Mouse (Mus musculus): Measurements from ENCODE around the gene Scrt2. TPM values are rescaled to one million over a fixed set of nuclear protein-coding genes. Genes with fewer than 3 reads are reported as not detected.
A peak's percentile ranks its signal among the peaks of the same experiment; 100 is the strongest.

Gene Scrt2
- not detected in 2 replicates for polyA plus RNA-seq (2015; fragmentation: Nextera tagmentation; extraction: Ambion mirVana)

GRCm38 (mm10) chr2:152080685-152081541, at the start of gene Scrt2:
Scrt2 (plus strand) TSS chr2:152081529.
- Histone ChIP-seq H3K36me3 (ENCODE audit: control insufficient read depth, insufficient read depth, low read length) (no peaks in the 10 kb centered on the region), H3K27me3 (ENCODE audit: control insufficient read depth, insufficient read depth, low read length) (peaks cover 8% of the 10 kb centered on the region; the same call in 1 of the 2 replicates), H3K9me3 (ENCODE audit: control insufficient read depth, low read length) (no peaks in the 10 kb centered on the region), H3K27ac (replicated peaks) (no peak within 1 kb of the TSS), H3K4me1 (replicated peaks; ENCODE audit: control insufficient read depth, insufficient read depth) (no peaks in the 10 kb centered on the region), H3K9ac (ENCODE audit: low read length) (no peak within 1 kb of the TSS), H3K4me2 (replicated peaks; ENCODE audit: low read depth) (peak within 1 kb of the TSS; percentile 49), H3K4me3 (ENCODE audit: low read depth, low read length) (peak within 1 kb of the TSS; percentile 17; the same call in 1 of the 2 replicates)
- no peak for TF ChIP-seq CTCF (IDR thresholded peaks at IDR 0.05; ENCODE audit: low read depth)
- TF ChIP-seq EP300 (optimal IDR thresholded peaks at IDR 0.05): no peak
- WGBS: under 1% methylated on average over 21 of the region's 24 CpGs
- no peak for DNase-seq (ENCODE audit: low spot score)
- no peak for ATAC-seq (ENCODE audit: low FRiP score, low TSS enrichment)

- H3K4me3 ChIP-seq (ENCODE audit: low read depth, low read length): no peak overlapping the region
- H3K4me2 ChIP-seq (replicated peaks; ENCODE audit: low read depth): no peak overlapping the region
- H3K4me1 ChIP-seq (replicated peaks; ENCODE audit: control insufficient read depth, insufficient read depth): no peaks in the 10 kb centered on the region
- no peaks in the 10 kb centered on the region for H3K9me3 ChIP-seq (ENCODE audit: control insufficient read depth, low read length)
- no peaks in the 10 kb centered on the region for H3K27me3 ChIP-seq (ENCODE audit: control insufficient read depth, insufficient read depth, low read length)
- H3K27ac ChIP-seq (replicated peaks): no peak overlapping the region
- TF ChIP-seq EP300 (optimal IDR thresholded peaks at IDR 0.05): no peak
- TF ChIP-seq CTCF (IDR thresholded peaks at IDR 0.05; ENCODE audit: low read depth): no peak
- no peaks in the 10 kb centered on the region for H3K36me3 ChIP-seq (ENCODE audit: control insufficient read depth, insufficient read depth, low read length)
- no peak overlapping the region for H3K9ac ChIP-seq (ENCODE audit: low read length)
- ATAC-seq (ENCODE audit: low FRiP score, low TSS enrichment) (no peak), DNase-seq (ENCODE audit: low spot score) (no peak)
Measured at GRCm38 (mm10) chr2:152040101-152040500, 41.2 kb upstream of the Scrt2 start.

GRCm38 (mm10) chr2:152047116-152048002, 34.0 kb upstream of the Scrt2 start:
- H3K27ac ChIP-seq (replicated peaks): no peak overlapping the region
- no peaks in the 10 kb centered on the region for H3K9me3 ChIP-seq (ENCODE audit: control insufficient read depth, low read length)
- DNase-seq (ENCODE audit: low spot score) (no peak), ATAC-seq (ENCODE audit: low FRiP score, low TSS enrichment) (no peak)
- H3K4me3 ChIP-seq (ENCODE audit: low read depth, low read length): no peak overlapping the region
- TF ChIP-seq CTCF (IDR thresholded peaks at IDR 0.05; ENCODE audit: low read depth): no peak
- TF ChIP-seq EP300 (optimal IDR thresholded peaks at IDR 0.05): no peak
- H3K4me1 ChIP-seq (replicated peaks; ENCODE audit: control insufficient read depth, insufficient read depth): no peaks in the 10 kb centered on the region
- H3K27me3 ChIP-seq (ENCODE audit: control insufficient read depth, insufficient read depth, low read length): peaks cover 5% of the 10 kb centered on the region; the same call in 1 of the 2 replicates
- 3% methylated on average over 25 of the region's 25 CpGs for WGBS
- H3K9ac ChIP-seq (ENCODE audit: low read length): no peak overlapping the region
- H3K36me3 ChIP-seq (ENCODE audit: control insufficient read depth, insufficient read depth, low read length): no peaks in the 10 kb centered on the region
- no peak overlapping the region for H3K4me2 ChIP-seq (replicated peaks; ENCODE audit: low read depth)

GRCm38 (mm10) chr2:152048003-152048980, 33.0 kb upstream of the Scrt2 start:
- peaks cover 5% of the 10 kb centered on the region; the same call in 1 of the 2 replicates for H3K27me3 ChIP-seq (ENCODE audit: control insufficient read depth, insufficient read depth, low read length)

GRCm38 (mm10) chr2:152048981-152049441, 32.3 kb upstream of the Scrt2 start:
- no peak for DNase-seq (ENCODE audit: low spot score)
- Histone ChIP-seq H3K27me3 (ENCODE audit: control insufficient read depth, insufficient read depth, low read length) (peaks cover 5% of the 10 kb centered on the region; the same call in 1 of the 2 replicates), H3K4me2 (replicated peaks; ENCODE audit: low read depth) (peak overlapping the region; percentile 75), H3K4me1 (replicated peaks; ENCODE audit: control insufficient read depth, insufficient read depth) (no peaks in the 10 kb centered on the region), H3K27ac (replicated peaks) (no peak overlapping the region), H3K9me3 (ENCODE audit: control insufficient read depth, low read length) (no peaks in the 10 kb centered on the region), H3K4me3 (ENCODE audit: low read depth, low read length) (peak overlapping the region; percentile 43), H3K36me3 (ENCODE audit: control insufficient read depth, insufficient read depth, low read length) (no peaks in the 10 kb centered on the region), H3K9ac (ENCODE audit: low read length) (peak overlapping the region; percentile 43; the same call in 1 of the 2 replicates)
- WGBS: 0% methylated on average over 16 of the region's 24 CpGs
- TF ChIP-seq CTCF (IDR thresholded peaks at IDR 0.05; ENCODE audit: low read depth): no peak
- no peak for TF ChIP-seq EP300 (optimal IDR thresholded peaks at IDR 0.05)
- 0 out of 2 replicates have a peak, but pooled peaks have one; percentile 22 for ATAC-seq (ENCODE audit: low FRiP score, low TSS enrichment)

More at GRCm38 (mm10) chr2:152048003-152048980, 33.0 kb upstream of the Scrt2 start:
- Histone ChIP-seq H3K4me3 (ENCODE audit: low read depth, low read length) (peak overlapping the region; percentile 43), H3K9ac (ENCODE audit: low read length) (peak overlapping the region; percentile 43; the same call in 1 of the 2 replicates), H3K27ac (replicated peaks) (no peak overlapping the region), H3K4me2 (replicated peaks; ENCODE audit: low read depth) (peak overlapping the region; percentile 75), H3K36me3 (ENCODE audit: control insufficient read depth, insufficient read depth, low read length) (no peaks in the 10 kb centered on the region), H3K4me1 (replicated peaks; ENCODE audit: control insufficient read depth, insufficient read depth) (no peaks in the 10 kb centered on the region), H3K9me3 (ENCODE audit: control insufficient read depth, low read length) (no peaks in the 10 kb centered on the region)
- ATAC-seq (ENCODE audit: low FRiP score, low TSS enrichment): 0 out of 2 replicates have a peak, but pooled peaks have one; percentile 39
- TF ChIP-seq CTCF (IDR thresholded peaks at IDR 0.05; ENCODE audit: low read depth) (no peak), EP300 (optimal IDR thresholded peaks at IDR 0.05) (no peak)
- DNase-seq (ENCODE audit: low spot score): no peak
- under 1% methylated on average over 50 of the region's 82 CpGs for WGBS
